Mouse (Mus musculus): ENCODE measurements around the gene Amz1. TPM values are rescaled to one million over a fixed set of nuclear protein-coding genes. Genes with fewer than 3 reads are reported as not detected.

Gene Amz1
- total and polyA plus RNA-seq, 3 experiments: 7.5 to 12.4 (median 8.3) TPM

GRCm38 (mm10) chr5:140781122-140781521 is 57.2 kb downstream of the Amz1 start:
- H3K9ac ChIP-seq (ENCODE audit: insufficient read depth, low read depth): no peak overlapping the region
- no peak overlapping the region for H3K27ac ChIP-seq (ENCODE audit: insufficient read depth, low read depth)
- H3K4me1 ChIP-seq (ENCODE audit: control insufficient read depth in 1 of 2, insufficient read depth in 2 of 2): peaks cover 0 to 21% of the 10 kb centered on the region in 2 experiments; a peak in 2 of 4 replicates
- no peak overlapping the region for H3K4me3 ChIP-seq (replicated peaks in 1 of 3; ENCODE audit: low read depth in 2 of 3, low read length in 2 of 3, poor library complexity in 1 of 3)
- no peak overlapping the region for H3K4me2 ChIP-seq (ENCODE audit: insufficient read depth, low read depth, poor library complexity, severe bottlenecking)
- no peak for DNase-seq (ENCODE audit: extremely low read depth)
- TF ChIP-seq TBP (conservative IDR thresholded peaks at IDR 0.05; ENCODE audit: low read depth, low read length): no peak
- dilution Hi-C loops (cut with MboI; ENCODE audit: extremely low pct_ligation_motif_present, extremely low pct_unique_long_range_greater_than_20kb, low sequenced_read_pairs) (no loop called here), in situ Hi-C loops (cut with MboI; ENCODE audit: low pct_ligation_motif_present, low pct_unique_long_range_greater_than_20kb, low sequenced_read_pairs) (no loop called here)
- H3K79me2 ChIP-seq (replicated peaks; ENCODE audit: control insufficient read depth, extremely low read depth, insufficient read depth, poor library complexity, severe bottlenecking): no peaks in the 10 kb centered on the region
- H3K9me3 ChIP-seq (replicated peaks; ENCODE audit: low read length): no peaks in the 10 kb centered on the region
- H3K36me3 ChIP-seq (replicated peaks in 1 of 2; ENCODE audit: control insufficient read depth in 1 of 2, insufficient read depth in 1 of 2, low read length in 1 of 2): peaks cover 0 to 65% of the 10 kb centered on the region in 2 experiments
- no peaks in the 10 kb centered on the region for H3K27me3 ChIP-seq (replicated peaks)

GRCm38 (mm10) chr5:140781886-140782572 is 58.1 kb downstream of the Amz1 start:
- dilution Hi-C loops (cut with MboI; ENCODE audit: extremely low pct_ligation_motif_present, extremely low pct_unique_long_range_greater_than_20kb, low sequenced_read_pairs): no loop called here
- Histone ChIP-seq H3K4me1 (ENCODE audit: control insufficient read depth in 1 of 2, insufficient read depth in 2 of 2) (peaks cover 0 to 21% of the 10 kb centered on the region in 2 experiments; a peak in 2 of 4 replicates), H3K27me3 (replicated peaks) (no peaks in the 10 kb centered on the region), H3K9me3 (replicated peaks; ENCODE audit: low read length) (no peaks in the 10 kb centered on the region), H3K79me2 (replicated peaks; ENCODE audit: control insufficient read depth, extremely low read depth, insufficient read depth, poor library complexity, severe bottlenecking) (no peaks in the 10 kb centered on the region), H3K36me3 (replicated peaks in 1 of 2; ENCODE audit: control insufficient read depth in 1 of 2, insufficient read depth in 1 of 2, low read length in 1 of 2) (peaks cover 0 to 66% of the 10 kb centered on the region in 2 experiments), H3K4me3 (replicated peaks in 1 of 3; ENCODE audit: low read depth in 2 of 3, low read length in 2 of 3, poor library complexity in 1 of 3) (no peak overlapping the region), H3K4me2 (ENCODE audit: insufficient read depth, low read depth, poor library complexity, severe bottlenecking) (no peak overlapping the region), H3K9ac (ENCODE audit: insufficient read depth, low read depth) (no peak overlapping the region), H3K27ac (ENCODE audit: insufficient read depth, low read depth) (no peak overlapping the region)
- in situ Hi-C loops (cut with MboI; ENCODE audit: low pct_ligation_motif_present, low pct_unique_long_range_greater_than_20kb, low sequenced_read_pairs): no loop called here
- TF ChIP-seq CHD1 (IDR thresholded peaks at IDR 0.05; ENCODE audit: low read depth, low read length) (no peak), JUN (IDR thresholded peaks at IDR 0.05; ENCODE audit: insufficient read depth, low read depth, low read length) (no peak), IRF4 (IDR thresholded peaks at IDR 0.05; ENCODE audit: low read depth, low read length) (no peak), TBP (conservative IDR thresholded peaks at IDR 0.05; ENCODE audit: low read depth, low read length) (no peak), NELFE (IDR thresholded peaks at IDR 0.05; ENCODE audit: low read depth, low read length) (no peak), JUND (conservative IDR thresholded peaks at IDR 0.05; ENCODE audit: low read depth, low read length) (no peak), RCOR1 (conservative IDR thresholded peaks at IDR 0.05; ENCODE audit: low read depth, low read length) (no peak), ZMIZ1 (IDR thresholded peaks at IDR 0.05; ENCODE audit: low read depth, low read length) (no peak), CTCF (conservative IDR thresholded peaks at IDR 0.05 in 1 of 2, IDR thresholded peaks at IDR 0.05 in 1 of 2; ENCODE audit: low read depth in 2 of 2, low read length in 2 of 2) (no peak), SIN3A (IDR thresholded peaks at IDR 0.05; ENCODE audit: low read length) (no peak), HCFC1 (IDR thresholded peaks at IDR 0.05; ENCODE audit: low read depth, low read length) (no peak), MAX (IDR thresholded peaks at IDR 0.05; ENCODE audit: low read length) (no peak), POLR2AphosphoS2 (IDR thresholded peaks at IDR 0.05; ENCODE audit: low read depth, low read length) (no peak), PAX5 (IDR thresholded peaks at IDR 0.05; ENCODE audit: low read length) (no peak), USF2 (conservative IDR thresholded peaks at IDR 0.05; ENCODE audit: low read depth, low read length) (no peak), POLR2A (IDR thresholded peaks at IDR 0.05; ENCODE audit: low read depth, low read length) (no peak), E2F4 (IDR thresholded peaks at IDR 0.05; ENCODE audit: insufficient replicate concordance, low read depth, low read length) (no peak)
- DNase-seq (ENCODE audit: extremely low read depth): no peak
